Mouse (Mus musculus) olfactory bulb, adult 2 months (tissue): Measurements from ENCODE around the gene Orm2.

Source experiments
- CTCF ChIP-seq: fragments of 200-500 bp; IDR thresholded peaks from 2 replicates; pipeline ENCODE4 v1.5.1; 2012; ENCODE audit warnings: low read depth, mild to moderate bottlenecking, low read length, moderate library complexity; ENCODE audit not compliant: insufficient read depth
- POLR2A ChIP-seq: fragments of 200-500 bp; IDR thresholded peaks from 2 replicates; pipeline ENCODE4 v1.6.1; 2012; ENCODE audit warnings: mild to moderate bottlenecking, low read depth, low read length, moderate library complexity; ENCODE audit not compliant: insufficient read depth

DNA sequence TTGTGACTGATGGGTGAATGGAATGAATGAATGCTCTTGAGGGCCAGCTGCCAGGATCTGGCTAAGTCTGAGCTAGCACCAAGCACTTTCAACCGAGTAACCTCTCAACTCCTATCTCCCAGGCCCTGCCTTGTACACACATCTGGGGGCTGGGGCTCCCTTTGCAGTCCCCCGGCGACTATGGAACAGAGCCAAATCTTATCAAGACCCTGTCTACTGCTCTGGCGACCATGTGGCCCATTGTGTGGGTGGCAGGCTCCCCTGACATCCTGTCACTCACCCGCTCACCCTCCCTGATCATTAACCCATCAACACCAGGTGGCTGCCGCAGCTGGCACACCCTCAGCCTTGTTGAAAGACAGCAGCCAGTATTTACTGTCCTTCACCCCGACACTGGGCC is 42.8 kb downstream of the Orm2 start:
- TF ChIP-seq POLR2A (no peak), CTCF (no peak)
